Mouse (Mus musculus) inflammation-experienced regulatory T-cells, adult 16 weeks (primary cell): ENCODE measurements around the gene Fgd3. TPM values are rescaled to one million over a fixed set of nuclear protein-coding genes. Genes with fewer than 3 reads are reported as not detected.

Experiments used
- polyA plus RNA-seq: library from polyadenylated mRNA; unstranded; fragments of 100-300 nt; shearing (Covaris generic); gene quantifications from one replicate; pipeline ENCODE4 v1.2.1, GENCODE M21; 2017

Gene Fgd3
- 23.4 TPM for polyA plus RNA-seq

DNA sequence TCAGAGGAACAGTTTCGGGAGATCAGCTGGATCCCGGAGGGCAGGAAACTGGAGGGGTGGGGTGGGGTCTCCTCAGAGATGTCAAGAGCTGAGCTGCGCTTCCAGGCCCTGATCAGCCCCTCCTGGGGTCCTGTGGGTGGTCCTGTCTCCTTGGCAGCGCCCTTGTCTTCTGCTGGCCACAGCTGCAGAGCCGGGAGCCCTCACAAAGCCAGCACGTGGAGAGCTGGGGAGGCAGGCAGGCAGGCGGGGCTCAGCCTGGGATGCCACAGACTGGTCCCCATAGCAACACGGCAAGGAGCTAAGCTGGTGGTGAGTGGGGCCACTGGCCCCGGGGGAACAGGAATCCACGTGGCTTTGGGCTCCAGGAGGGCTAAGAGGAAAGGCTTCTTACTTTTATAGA, at the start of gene Fgd3:
Fgd3 (minus strand) TSS at position 272 of the 400 bp plus-strand sequence.

GRCm38 (mm10) chr13:49341012-49341830, 21.1 kb upstream of the Fgd3 start, which contains the start of gene Bicd2:
Gene Bicd2, plus strand, starts transcription at chr13:49341585.

GRCm38 (mm10) chr13:49248467-49248862, 71.6 kb downstream of the Fgd3 start, which contains the start of gene Susd3:
Gene Susd3, minus strand, starts transcription at chr13:49248706.

DNA sequence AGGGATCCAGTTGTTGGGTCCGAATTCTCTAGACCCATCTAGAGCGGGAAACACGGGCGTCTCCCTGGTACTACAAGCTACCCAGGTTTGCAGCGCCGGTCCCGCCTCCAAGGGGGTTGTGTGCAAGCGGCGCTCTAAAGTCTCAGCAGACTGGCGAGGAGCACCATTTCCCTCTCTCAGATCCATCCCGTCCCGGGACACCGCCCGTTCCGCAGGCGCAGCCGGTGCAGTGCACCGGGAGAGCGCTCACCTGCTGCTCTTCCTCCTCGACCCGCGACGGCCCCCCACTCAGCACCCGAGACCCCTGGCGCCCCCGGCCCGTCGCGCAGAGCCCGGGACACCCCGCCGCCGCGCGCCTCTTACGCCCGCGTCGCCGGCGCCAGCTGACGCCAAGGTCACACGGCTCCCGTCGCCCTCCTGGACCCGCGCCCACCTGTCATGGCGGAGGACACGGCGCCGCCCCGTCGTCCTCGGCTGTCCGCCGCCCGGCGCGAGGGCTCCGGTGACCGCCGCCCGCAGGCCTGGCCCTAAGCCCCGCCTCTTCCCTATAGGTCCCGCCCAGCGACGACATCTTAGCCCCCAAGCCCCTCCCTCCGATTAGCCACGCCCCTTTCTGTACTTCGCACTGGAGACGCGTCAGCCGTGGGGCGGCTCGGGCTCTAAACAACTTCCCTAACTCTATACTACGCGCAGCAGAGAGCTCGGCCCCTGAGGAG, 104.4 kb downstream of the Fgd3 start, which contains the start of gene Card19:
Card19 (minus strand) TSS at position 534 of the 716 bp plus-strand sequence.

Other genes with a start within 250 kb of the Fgd3 start
- not detected for gene Wnk2, start 172.3 kb downstream of the Fgd3 start, polyA plus RNA-seq
- gene Ninj1, start 132.8 kb downstream of the Fgd3 start, polyA plus RNA-seq = 38.8 TPM
- 59.4 TPM for gene Card19, start 104.3 kb downstream of the Fgd3 start, polyA plus RNA-seq
- 44.3 TPM for gene Susd3, start 71.6 kb downstream of the Fgd3 start, polyA plus RNA-seq
- gene Bicd2, start 21.3 kb upstream of the Fgd3 start, polyA plus RNA-seq = 14.7 TPM
- 16.0 TPM for gene Ippk, start 100.9 kb upstream of the Fgd3 start, polyA plus RNA-seq
- gene Tes3-ps, start 173.0 kb upstream of the Fgd3 start, polyA plus RNA-seq = 4.7 TPM
- gene Ecm2, start 184.5 kb upstream of the Fgd3 start, polyA plus RNA-seq = not detected
- gene Aspn, start 224.1 kb upstream of the Fgd3 start, polyA plus RNA-seq = not detected